Comparison of ENCODE assay signal across 17 mouse cellular contexts in genomic region chr15:77923267-77924035, GRCm38 (mm10). TPM values are rescaled to one million over a fixed set of nuclear protein-coding genes. Genes with fewer than 3 reads are reported as not detected.
DNase-seq lines count a peak whose midpoint lies in the region; ATAC-seq and TF ChIP-seq lines count a peak whose summit lies in the region.
"Had no signal": no experiment of that assay in that cellular context is flagged by ENCODE, and none has a peak within 500 bp of the region (broad histone marks: within the 10 kb centered on the region; RNA-seq: fewer than 3 reads in every experiment).

No protein-coding gene starts in this region.

- H3K9ac ChIP-seq in kidney, postnatal 0 days (ENCODE audit: low read depth, low read length), result peak overlapping the region; percentile 31; the same call in 1 of the 2 replicates
- no peak overlapping the region for H3K9ac ChIP-seq in midbrain, embryonic 14.5 days (replicated peaks; ENCODE audit: low read length)
- H3K9ac ChIP-seq in midbrain, embryonic 15.5 days, result no peak overlapping the region
- H3K9ac ChIP-seq: forebrain, embryonic 15.5 days; hindbrain, embryonic 12.5 days; limb, embryonic 13.5 days; neural tube, embryonic 13.5 days had no signal

- no peaks in the 10 kb centered on the region for H3K27me3 ChIP-seq in kidney, postnatal 0 days (ENCODE audit: insufficient read depth, low read length)
- no peaks in the 10 kb centered on the region for H3K27me3 ChIP-seq in midbrain, embryonic 14.5 days (ENCODE audit: control insufficient read depth, insufficient read depth, low read length)
- no peaks in the 10 kb centered on the region for H3K27me3 ChIP-seq in midbrain, embryonic 15.5 days (replicated peaks)
- H3K27me3 ChIP-seq: forebrain, embryonic 15.5 days; hindbrain, embryonic 12.5 days; limb, embryonic 13.5 days; neural tube, embryonic 13.5 days had no signal

- WGBS in kidney, postnatal 0 days, result 66% methylated on average over 9 of the region's 9 CpGs
- 75% methylated on average over 9 of the region's 9 CpGs for WGBS in midbrain, embryonic 14.5 days
- 75% methylated on average over 9 of the region's 9 CpGs for WGBS in midbrain, embryonic 15.5 days

- no peak overlapping the region for H3K27ac ChIP-seq in kidney, postnatal 0 days
- no peak overlapping the region for H3K27ac ChIP-seq in midbrain, embryonic 14.5 days (replicated peaks; ENCODE audit: low read depth, low read length)
- H3K27ac ChIP-seq in midbrain, embryonic 15.5 days, result no peak overlapping the region
- H3K27ac ChIP-seq: forebrain, embryonic 15.5 days; hindbrain, embryonic 12.5 days; limb, embryonic 13.5 days; neural tube, embryonic 13.5 days had no signal

- no peak for ATAC-seq in CD4-positive, CD25-positive, alpha-beta regulatory T cell, adult 4 months
- ATAC-seq in kidney, postnatal 0 days (replicated peaks; ENCODE audit: low FRiP score, low read depth), result no peak
- no peak for ATAC-seq in midbrain, embryonic 14.5 days (ENCODE audit: low FRiP score, low TSS enrichment)
- no peak for ATAC-seq in midbrain, embryonic 15.5 days (replicated peaks)
- ATAC-seq: forebrain, embryonic 15.5 days had no signal

- no peaks in the 10 kb centered on the region for H3K9me3 ChIP-seq in kidney, postnatal 0 days (replicated peaks; ENCODE audit: low read length)
- H3K9me3 ChIP-seq in midbrain, embryonic 14.5 days (ENCODE audit: control insufficient read depth, low read length), result no peaks in the 10 kb centered on the region
- H3K9me3 ChIP-seq in midbrain, embryonic 15.5 days, result no peaks in the 10 kb centered on the region
- H3K9me3 ChIP-seq: forebrain, embryonic 15.5 days; hindbrain, embryonic 12.5 days; limb, embryonic 13.5 days; neural tube, embryonic 13.5 days had no signal

- peaks cover 11% of the 10 kb centered on the region; the same call in 1 of the 2 replicates for H3K4me1 ChIP-seq in kidney, postnatal 0 days (replicated peaks; ENCODE audit: insufficient read depth, low read length)
- H3K4me1 ChIP-seq in midbrain, embryonic 14.5 days (ENCODE audit: control insufficient read depth, insufficient read depth, low read length), result peaks cover 9% of the 10 kb centered on the region
- H3K4me1 ChIP-seq in midbrain, embryonic 15.5 days, result peaks cover 14% of the 10 kb centered on the region

- H3K4me3 ChIP-seq in kidney, postnatal 0 days (replicated peaks; ENCODE audit: low read depth, low read length), result no peak overlapping the region
- no peak overlapping the region for H3K4me3 ChIP-seq in midbrain, embryonic 14.5 days (replicated peaks; ENCODE audit: low read depth, low read length)
- H3K4me3 ChIP-seq in midbrain, embryonic 15.5 days, result no peak overlapping the region
- H3K4me3 ChIP-seq: forebrain, embryonic 15.5 days; heart, adult 2 months; hindbrain, embryonic 12.5 days; limb, embryonic 13.5 days; neural tube, embryonic 13.5 days had no signal

- peak; percentile 28 for DNase-seq in CD4-positive, CD25-positive, alpha-beta regulatory T cell, adult 2 months (ENCODE audit: low read depth, low spot score)
- DNase-seq in kidney, postnatal 0 days (ENCODE audit: low spot score), result no peak
- no peak for DNase-seq in kidney, adult 8-10 months
- DNase-seq in midbrain, embryonic 14.5 days, result peak; percentile 25
- peak; percentile 32 for DNase-seq in naive thymus-derived CD4-positive, alpha-beta T cell, adult 2 months (ENCODE audit: low read depth)
- no peak for DNase-seq in ovary, postnatal 14 days (ENCODE audit: low spot score)
- DNase-seq: adrenal gland, adult 8-10 months; cerebellum, adult 9-10 months; heart, adult 2 months; lung, postnatal 4 days; thymus, postnatal 36 days had no signal

- no peak overlapping the region for H3K4me2 ChIP-seq in kidney, postnatal 0 days (ENCODE audit: low read length)
- no peak overlapping the region for H3K4me2 ChIP-seq in midbrain, embryonic 14.5 days (ENCODE audit: low read length)
- H3K4me2 ChIP-seq in midbrain, embryonic 15.5 days, result no peak overlapping the region
- H3K4me2 ChIP-seq: forebrain, embryonic 15.5 days; hindbrain, embryonic 12.5 days; limb, embryonic 13.5 days; neural tube, embryonic 13.5 days had no signal

- peaks cover 26% of the 10 kb centered on the region for H3K36me3 ChIP-seq in kidney, postnatal 0 days (ENCODE audit: insufficient read depth, low read length)
- peaks cover 75% of the 10 kb centered on the region for H3K36me3 ChIP-seq in midbrain, embryonic 14.5 days (ENCODE audit: control insufficient read depth, insufficient read depth, low read length)
- H3K36me3 ChIP-seq in midbrain, embryonic 15.5 days (replicated peaks), result peaks cover 23% of the 10 kb centered on the region

- peak; percentile 38; the same call in 1 of the 2 replicates for TF ChIP-seq CTCF in kidney, postnatal 0 days (IDR thresholded peaks at IDR 0.05; ENCODE audit: low read depth)

RNA-seq across cellular contexts. Expression of gene Txn2, which starts 5.4 kb away (rescaled TPM):
- polyA plus RNA-seq in CD4-positive, CD25-positive, alpha-beta regulatory T cell, adult 4 months (2017; shearing (Covaris generic)), result 100 to 1,000 TPM; 232 to 276 TPM
- polyA plus RNA-seq in kidney, postnatal 0 days (2015; fragmentation: Nextera tagmentation; extraction: Ambion mirVana), result 245 and 253 TPM in 2 replicates
- polyA plus RNA-seq in midbrain, embryonic 14.5 days (2014; fragmentation: Nextera tagmentation; extraction: Ambion mirVana), result 219 and 234 TPM in 2 replicates
- 203 and 229 TPM in 2 replicates for polyA plus RNA-seq in midbrain, embryonic 15.5 days (2015; fragmentation: Nextera tagmentation; extraction: Ambion mirVana)

RNA-seq across cellular contexts. Expression of gene Foxred2, which starts 33.1 kb away (rescaled TPM):
- polyA plus RNA-seq in CD4-positive, CD25-positive, alpha-beta regulatory T cell, adult 4 months (2017; shearing (Covaris generic)), result 1 to 10 TPM; 2.8 to 4.2 TPM
- 3.2 TPM in 2 replicates for polyA plus RNA-seq in kidney, postnatal 0 days (2015; fragmentation: Nextera tagmentation; extraction: Ambion mirVana)
- polyA plus RNA-seq in midbrain, embryonic 14.5 days (2014; fragmentation: Nextera tagmentation; extraction: Ambion mirVana), result 9.2 and 9.4 TPM in 2 replicates
- polyA plus RNA-seq in midbrain, embryonic 15.5 days (2015; fragmentation: Nextera tagmentation; extraction: Ambion mirVana), result 10.3 and 11.8 TPM in 2 replicates

RNA-seq across cellular contexts. Expression of gene Eif3d, which starts 47.2 kb away (rescaled TPM):
- 100 to 1,000 TPM; 161 to 213 TPM for polyA plus RNA-seq in CD4-positive, CD25-positive, alpha-beta regulatory T cell, adult 4 months (2017; shearing (Covaris generic))
- polyA plus RNA-seq in kidney, postnatal 0 days (2015; fragmentation: Nextera tagmentation; extraction: Ambion mirVana), result 120 and 132 TPM in 2 replicates
- 178 and 186 TPM in 2 replicates for polyA plus RNA-seq in midbrain, embryonic 14.5 days (2014; fragmentation: Nextera tagmentation; extraction: Ambion mirVana)
- 162 and 180 TPM in 2 replicates for polyA plus RNA-seq in midbrain, embryonic 15.5 days (2015; fragmentation: Nextera tagmentation; extraction: Ambion mirVana)

Comparison
In these comparisons a context has a peak if more than half of its experiments do, and no peak if none do; other contexts are left out.
1. DNase-seq: peak in CD4-positive, CD25-positive, alpha-beta regulatory T cell, adult 2 months (single experiment), midbrain, embryonic 14.5 days (single experiment) and naive thymus-derived CD4-positive, alpha-beta T cell, adult 2 months (single experiment); none in kidney, postnatal 0 days (single experiment), kidney, adult 8-10 months (0 of 2) and ovary, postnatal 14 days (single experiment).